Mouse (Mus musculus): ENCODE results near the gene Egr4.

DNA sequence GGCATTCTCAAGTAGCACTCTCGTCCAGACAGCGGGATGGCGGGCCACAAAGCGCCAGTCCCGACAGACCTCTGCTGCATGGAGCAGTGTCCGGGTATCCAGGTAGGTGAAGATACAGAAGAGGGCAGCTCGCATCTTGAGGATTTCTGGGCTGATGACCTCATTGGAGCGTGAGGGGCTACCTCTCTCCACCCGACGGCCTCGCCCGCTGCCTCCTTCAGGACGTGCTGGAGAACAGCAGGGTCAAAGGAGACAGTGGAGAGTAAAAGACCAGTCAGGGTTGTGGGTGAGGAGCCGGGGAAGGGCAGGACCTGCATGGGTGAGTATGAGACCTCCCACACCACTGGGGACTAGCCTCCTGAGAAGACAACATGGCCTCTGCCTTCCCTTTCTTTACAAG lies 35.0 kb downstream of the Egr4 start:
- TF ChIP-seq CTCF (IDR thresholded peaks at IDR 0.05; ENCODE audit: borderline replicate concordance, extremely low read depth, insufficient read depth, insufficient read length): no peak
- no peak for TF ChIP-seq POLR2A (IDR thresholded peaks at IDR 0.05; ENCODE audit: borderline replicate concordance, extremely low read depth, insufficient read depth, insufficient read length, poor library complexity, severe bottlenecking)

Data from brain, embryonic 14.5 days (tissue).